Mouse (Mus musculus): ENCODE data around the gene Fntb. TPM values are rescaled to one million over a fixed set of nuclear protein-coding genes. Genes with fewer than 3 reads are reported as not detected.

Fntb gene
- polyA plus RNA-seq, 1 experiment from 2014 or later = 42.9 TPM

Other genes with a start within 250 kb of the Fntb start
- 23.0 and 24.8 TPM in 2 replicates for gene Plekhg3, start 234.7 kb upstream of the Fntb start, polyA plus RNA-seq (2015; fragmentation: Nextera tagmentation; extraction: Ambion mirVana)
- 1.00 and 1.2 TPM in 2 replicates for gene Sptb, start 55.0 kb upstream of the Fntb start, polyA plus RNA-seq (2015; fragmentation: Nextera tagmentation; extraction: Ambion mirVana)
- gene Churc1, start 51 bp upstream of the Fntb start, polyA plus RNA-seq (2015; fragmentation: Nextera tagmentation; extraction: Ambion mirVana) = 134 and 149 TPM in 2 replicates
- gene Gpx2, start 30.0 kb downstream of the Fntb start, polyA plus RNA-seq (2015; fragmentation: Nextera tagmentation; extraction: Ambion mirVana) = 0.34 and 0.35 TPM in 2 replicates
- gene Rab15, start 57.3 kb downstream of the Fntb start, polyA plus RNA-seq (2015; fragmentation: Nextera tagmentation; extraction: Ambion mirVana) = 13.6 and 14.2 TPM in 2 replicates
- gene Max, start 196.6 kb downstream of the Fntb start, polyA plus RNA-seq (2015; fragmentation: Nextera tagmentation; extraction: Ambion mirVana) = 16.3 and 17.3 TPM in 2 replicates